Mouse (Mus musculus) MN1 (cell line): Measurements from ENCODE around the gene Rgs3.
A peak's percentile ranks its signal among the peaks of the same experiment; 100 is the strongest.

ENCODE experiments used
- DNase-seq: peaks from one replicate; pipeline ENCODE4 v3.0.0-alpha.2; 2016; ENCODE audit warnings: low spot score

Rgs3 gene

DNA sequence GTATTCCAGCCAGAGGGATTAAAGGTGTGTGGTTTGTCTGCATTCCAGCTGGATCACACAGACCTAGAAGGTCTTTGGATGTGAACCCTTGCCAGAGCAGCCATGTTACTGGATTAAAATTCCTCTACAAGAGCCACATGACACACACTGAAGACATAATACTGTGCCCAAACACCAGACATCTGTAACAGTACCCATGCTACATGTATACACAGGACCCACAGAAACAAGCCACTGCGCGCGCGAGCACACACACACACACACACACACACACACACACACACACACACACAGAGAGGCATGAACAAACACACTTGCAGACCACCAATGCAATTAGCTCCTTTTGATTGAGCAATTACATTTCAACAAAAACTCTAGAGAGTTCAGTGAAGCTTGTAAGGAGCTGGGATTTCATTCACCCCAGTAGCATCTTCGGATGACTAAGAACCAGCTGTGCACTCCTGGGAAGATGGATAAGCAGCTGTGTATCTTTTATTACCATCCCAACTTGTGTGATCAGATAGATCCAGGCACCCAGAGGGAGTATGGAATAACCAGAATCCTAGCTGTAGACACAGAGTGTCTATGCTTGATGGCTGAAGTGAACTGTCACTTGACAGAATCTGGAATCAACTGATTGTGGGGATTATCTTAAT, 166.8 kb downstream of the Rgs3 start:
- no peak for DNase-seq

GRCm38 (mm10) chr4:62727541-62728303, 168.1 kb downstream of the Rgs3 start:
- DNase-seq = no peak

GRCm38 (mm10) chr4:62728471-62728870, 168.8 kb downstream of the Rgs3 start:
- no peak for DNase-seq

DNA sequence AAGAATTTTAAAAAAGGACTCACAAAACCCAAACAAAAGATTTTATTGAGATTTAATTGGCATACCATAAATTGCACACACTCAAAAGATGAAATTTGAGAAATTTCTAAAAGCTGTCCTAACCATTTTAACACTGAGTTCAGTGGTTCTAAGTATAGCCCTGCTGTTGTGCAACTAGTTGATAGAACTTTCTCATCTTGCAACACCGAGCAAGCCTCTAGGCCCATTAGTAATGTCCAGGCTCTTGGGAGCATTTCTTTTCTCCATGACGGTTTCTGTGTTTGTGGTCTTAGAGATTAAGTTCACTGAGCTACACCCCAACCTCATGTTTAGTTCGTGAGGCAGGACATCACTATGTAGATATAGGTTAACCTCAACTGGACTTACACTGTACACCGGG, 169.5 kb downstream of the Rgs3 start:
- no peak for DNase-seq

- DNase-seq = no peak
Observed at GRCm38 (mm10) chr4:62729941-62730340, 170.3 kb downstream of the Rgs3 start.

DNA sequence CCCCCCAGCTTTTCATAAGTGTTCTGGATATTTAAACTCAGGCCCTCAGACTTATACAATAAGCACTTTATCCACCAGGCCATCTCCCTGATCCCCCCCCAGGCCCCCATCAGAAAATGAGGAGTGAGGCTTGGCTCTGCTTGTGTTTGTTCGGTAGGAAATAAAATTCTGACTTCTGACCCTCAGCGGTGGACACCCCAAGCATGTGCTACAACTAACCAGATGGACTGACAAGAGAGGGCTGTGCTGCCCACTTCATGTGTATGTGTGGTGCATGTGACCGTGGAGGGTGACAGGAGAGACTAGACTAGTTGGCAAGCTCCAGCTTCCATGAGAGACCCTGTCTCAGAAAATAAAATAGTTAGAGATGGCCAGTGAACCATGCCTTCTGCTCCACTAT, 171.2 kb downstream of the Rgs3 start:
- no peak for DNase-seq

DNA sequence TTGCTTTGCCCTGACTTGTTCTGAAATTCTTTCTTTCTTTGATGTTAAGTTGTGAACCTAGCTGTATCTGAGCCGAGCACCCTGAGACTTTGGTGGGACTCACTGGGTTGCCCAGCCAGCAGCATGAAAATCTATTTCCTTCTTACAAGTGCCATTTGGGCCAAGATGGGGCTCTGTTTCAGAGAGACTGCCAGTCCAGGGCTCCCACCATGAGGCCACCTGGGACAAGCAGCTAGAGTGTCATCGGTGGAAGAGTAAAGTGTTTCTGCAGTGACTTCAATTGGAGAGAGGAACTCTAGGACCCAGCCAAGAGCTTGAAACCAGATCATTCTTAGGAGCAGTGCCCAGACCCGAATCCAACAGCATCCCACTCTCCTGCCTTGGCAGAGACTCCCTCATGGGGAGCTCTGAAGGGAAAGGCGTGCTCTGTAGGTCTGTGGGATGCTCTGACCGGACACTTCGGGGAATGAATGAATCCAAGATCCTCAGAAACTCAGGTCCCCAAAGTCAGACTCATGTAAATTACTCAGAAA, 171.9 kb downstream of the Rgs3 start:
- no peak for DNase-seq

DNA sequence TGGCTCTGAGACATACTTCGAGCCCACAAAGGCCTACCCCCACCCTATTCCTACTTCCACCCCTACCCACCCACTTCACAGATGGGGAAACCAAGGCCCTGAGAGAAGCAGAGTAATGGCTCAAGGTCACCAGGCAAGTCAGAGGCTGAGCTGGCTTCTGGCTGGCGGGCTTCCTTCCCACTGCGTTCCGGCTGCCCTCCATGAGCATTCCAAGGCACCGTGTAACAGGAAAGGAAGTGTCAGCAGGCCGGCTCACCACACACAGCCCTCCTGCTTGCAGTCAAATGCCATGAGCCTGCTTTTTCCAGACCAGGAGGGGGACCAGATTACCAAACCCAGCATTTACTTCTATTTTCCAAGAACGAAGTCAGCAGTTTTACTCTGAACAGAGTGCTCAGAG, 172.4 kb downstream of the Rgs3 start:
- DNase-seq = no peak

- no peak for DNase-seq
Observed at GRCm38 (mm10) chr4:62732840-62733239, 173.2 kb downstream of the Rgs3 start.

DNA sequence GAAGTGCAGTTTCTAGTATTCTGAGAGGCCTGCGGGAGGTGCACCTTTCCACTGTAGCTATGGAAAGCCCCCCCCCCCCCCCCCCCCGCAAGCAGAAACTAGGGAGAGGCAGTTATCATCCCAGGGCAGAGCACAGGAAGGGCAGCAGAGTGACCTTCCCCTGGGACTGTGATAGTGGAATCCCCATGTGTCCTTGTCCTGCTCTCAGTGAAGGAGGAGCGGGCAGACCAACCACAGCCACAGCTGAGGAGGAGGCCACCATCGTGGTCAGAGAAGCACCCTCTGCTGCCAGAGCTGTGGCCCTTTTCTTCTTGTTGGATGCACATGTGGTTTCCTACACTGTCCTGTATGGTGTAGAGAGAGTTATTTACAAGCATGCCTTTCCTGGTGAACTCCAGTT, 174.3 kb downstream of the Rgs3 start:
- DNase-seq = no peak

DNA sequence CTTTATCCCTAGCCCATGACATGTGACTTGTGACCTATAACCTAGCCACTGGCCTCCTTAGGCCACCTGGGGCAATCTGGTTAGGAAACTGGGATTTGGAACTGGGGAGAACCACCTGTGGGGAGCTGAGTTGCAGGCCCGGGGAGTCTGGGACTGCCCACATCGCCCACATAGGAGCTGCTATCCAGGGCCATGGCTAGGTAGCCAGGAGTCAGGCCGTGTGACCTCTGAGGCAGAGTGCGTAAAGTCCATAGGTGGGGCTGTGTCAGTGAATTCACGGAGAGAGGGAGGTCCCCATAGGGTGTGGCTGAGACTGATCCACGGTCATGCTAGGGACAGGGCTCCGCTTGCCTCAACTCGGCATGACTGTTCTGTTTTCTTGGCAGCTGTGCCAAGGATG, 175.6 kb downstream of the Rgs3 start:
- DNase-seq = no peak

GRCm38 (mm10) chr4:62735878-62736277, 176.2 kb downstream of the Rgs3 start:
- DNase-seq = peak; percentile 82

- peak; percentile 37 for DNase-seq
Observed at GRCm38 (mm10) chr4:62736421-62736820, 176.8 kb downstream of the Rgs3 start.

DNA sequence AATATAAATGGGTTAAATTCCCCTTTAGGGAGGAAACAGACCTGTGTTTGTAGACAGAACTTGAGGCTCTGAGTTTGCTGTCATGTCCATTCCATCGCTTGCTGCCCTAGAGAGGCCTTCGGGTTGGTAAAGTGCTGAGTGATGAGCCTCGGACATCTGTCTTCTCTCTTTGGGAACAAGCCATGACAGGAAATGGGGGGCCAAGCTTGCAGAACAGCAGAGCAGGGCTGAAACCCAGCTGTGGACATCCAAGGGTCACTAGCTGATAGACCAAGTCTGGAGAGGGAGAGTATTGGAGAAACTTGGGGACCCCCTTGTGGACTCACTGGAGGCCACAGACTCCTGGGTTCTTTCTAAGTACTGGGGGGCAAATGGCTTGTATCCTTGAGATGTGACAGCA, 177.3 kb downstream of the Rgs3 start:
- no peak for DNase-seq

DNA sequence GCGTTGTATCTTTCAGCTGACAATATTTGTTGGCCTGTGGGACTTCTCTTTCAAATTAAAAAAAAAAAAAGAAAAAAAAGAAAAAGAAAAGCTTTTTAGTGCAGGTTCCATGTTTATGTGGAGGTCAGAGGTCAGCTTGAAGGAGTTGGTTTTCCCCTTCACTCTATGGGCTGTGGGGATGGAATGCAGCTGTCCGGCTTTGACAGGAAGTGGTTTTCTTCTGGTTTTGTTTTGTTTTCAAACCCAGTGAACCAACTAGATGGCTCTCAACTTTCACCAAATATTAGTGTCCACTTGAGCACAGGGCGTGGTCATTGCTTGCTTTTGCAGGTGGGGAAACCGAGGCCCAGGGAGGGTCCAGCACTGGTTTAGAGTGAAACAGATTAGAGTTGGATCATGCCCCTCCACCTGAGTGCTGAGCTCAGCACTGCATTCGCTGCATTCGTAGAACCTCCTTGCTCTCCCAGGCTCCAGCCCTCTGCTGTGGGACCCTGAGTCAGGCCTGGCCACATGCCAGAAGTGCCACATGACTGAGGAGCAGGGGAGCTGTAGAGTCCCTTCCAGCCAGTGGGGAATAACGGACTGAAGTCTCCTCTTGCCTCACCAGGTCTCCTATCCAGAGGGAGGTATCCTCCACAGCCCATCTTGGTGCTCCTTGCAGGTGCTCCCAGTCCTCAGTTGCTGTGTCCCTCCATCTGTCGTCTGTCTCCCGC, 178.5 kb downstream of the Rgs3 start:
- DNase-seq = peak; percentile 68

DNA sequence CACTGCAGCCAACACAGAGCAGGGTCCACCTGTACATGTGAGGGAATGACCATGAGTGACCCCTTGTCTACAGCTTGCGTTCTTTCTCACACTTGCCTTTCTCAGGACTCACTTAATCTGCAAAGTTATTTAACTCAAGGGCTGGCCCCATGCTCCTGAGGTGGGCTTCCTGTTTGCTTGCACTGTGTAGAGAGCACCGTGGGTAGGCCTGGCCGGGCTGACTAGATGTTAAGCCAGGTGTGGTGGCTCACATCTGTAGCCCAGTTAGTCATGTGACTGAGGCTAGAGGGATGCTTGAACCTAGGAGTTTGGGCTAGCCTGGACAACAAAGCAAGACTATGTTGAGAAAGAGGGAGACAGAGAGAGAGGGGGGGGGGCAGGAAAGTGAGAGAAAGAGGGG, 179.3 kb downstream of the Rgs3 start:
- DNase-seq = no peak

- DNase-seq = no peak
Observed at GRCm38 (mm10) chr4:62739591-62739990, 179.9 kb downstream of the Rgs3 start.

GRCm38 (mm10) chr4:62740282-62741054, 180.8 kb downstream of the Rgs3 start:
- DNase-seq = no peak

DNA sequence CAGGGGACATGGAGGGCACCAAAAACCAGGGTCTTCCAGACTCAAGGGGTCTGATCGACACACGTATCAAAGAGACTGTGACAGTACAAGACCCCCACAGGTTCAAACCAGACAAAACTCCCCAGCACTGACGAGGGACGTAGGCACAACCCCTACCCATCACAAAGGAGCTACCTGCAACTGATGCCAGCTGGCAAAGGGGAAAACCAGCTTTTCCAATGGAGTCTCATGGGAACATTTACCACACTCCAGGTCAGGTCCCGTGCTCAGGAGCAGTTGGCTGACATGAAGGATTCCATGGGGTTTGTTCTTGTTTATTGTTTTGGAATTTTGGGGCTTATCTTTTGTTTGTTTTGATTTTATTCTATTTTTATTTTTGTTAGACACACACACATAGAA, 181.4 kb downstream of the Rgs3 start:
- DNase-seq = no peak

DNA sequence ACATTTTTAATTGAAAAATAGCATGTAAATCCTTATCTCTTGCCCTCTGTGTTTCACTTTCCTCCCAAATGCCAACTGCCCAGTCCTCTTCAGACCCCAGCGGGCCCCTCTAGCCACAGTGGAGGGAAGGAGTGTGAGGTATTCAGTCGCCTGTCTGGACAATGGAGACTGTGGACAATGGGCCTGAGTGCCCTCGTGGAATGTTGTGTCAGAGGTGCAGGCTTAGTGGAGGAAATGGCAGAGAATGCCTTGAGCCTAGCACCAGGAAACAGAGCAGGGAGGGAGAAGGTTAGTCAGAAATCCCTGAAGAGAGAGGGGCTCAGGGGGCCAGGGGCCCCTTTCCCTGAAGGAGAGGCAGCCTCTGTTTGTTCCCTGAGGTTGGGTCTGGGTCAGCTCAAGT, 182.0 kb downstream of the Rgs3 start:
- DNase-seq = no peak

GRCm38 (mm10) chr4:62742885-62743760, 183.5 kb downstream of the Rgs3 start:
- peak; percentile 55 for DNase-seq
